Mouse (Mus musculus) pancreas, adult 10 weeks (tissue): ENCODE measurements around the gene Olfr905. TPM values are rescaled to one million over a fixed set of nuclear protein-coding genes. Genes with fewer than 3 reads are reported as not detected.

Experiments used
- polyA plus RNA-seq: library from polyadenylated mRNA; stranded (reverse); fragments of 350-450 nt; fragmentation: Illumina TruSeq; extraction: RNeasy Lipid Tissue Mini Kit (QIAGEN cat#74804); gene quantifications from one replicate; pipeline ENCODE4 v1.2.3, GENCODE M21; 2015; ENCODE audit warnings: low read depth, low replicate concordance; ENCODE audit not compliant: insufficient read depth

The Olfr905 gene
- polyA plus RNA-seq, result not detected

GRCm38 (mm10) chr9:38470807-38471206 lies at the start of gene Olfr905:
Gene Olfr905, plus strand, starts transcription at chr9:38471107.

DNA sequence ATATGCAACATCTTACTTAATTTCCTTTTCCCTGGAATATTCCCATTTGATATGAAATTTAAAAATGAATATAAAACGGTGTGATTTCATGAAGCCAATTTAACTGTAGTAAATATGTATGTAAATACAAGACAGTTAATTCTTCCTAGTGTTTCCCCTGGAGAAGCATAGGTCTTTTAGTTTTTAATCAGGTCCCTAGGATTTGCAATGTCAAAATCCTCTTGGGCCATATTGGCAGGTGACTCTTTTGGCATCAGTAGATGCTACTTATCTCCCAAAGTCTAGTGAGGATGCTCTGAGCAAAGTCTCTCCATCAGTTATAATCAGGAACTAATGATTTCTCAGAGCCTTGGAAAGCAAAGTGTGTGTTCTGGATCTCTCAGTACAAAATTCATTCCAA lies 41.8 kb upstream of the Olfr905 start, which contains the start of gene Olfr901:
Gene Olfr901 (plus strand): TSS at position 301 of the 400 bp plus-strand sequence.

GRCm38 (mm10) chr9:38447352-38447751 lies 23.6 kb upstream of the Olfr905 start, which contains the start of gene Olfr902:
Gene Olfr902, plus strand, starts transcription at chr9:38447652.

GRCm38 (mm10) chr9:38462844-38463243 lies 8.1 kb upstream of the Olfr905 start, which contains the start of gene Olfr904:
Gene Olfr904, plus strand, starts transcription at chr9:38463144.

DNA sequence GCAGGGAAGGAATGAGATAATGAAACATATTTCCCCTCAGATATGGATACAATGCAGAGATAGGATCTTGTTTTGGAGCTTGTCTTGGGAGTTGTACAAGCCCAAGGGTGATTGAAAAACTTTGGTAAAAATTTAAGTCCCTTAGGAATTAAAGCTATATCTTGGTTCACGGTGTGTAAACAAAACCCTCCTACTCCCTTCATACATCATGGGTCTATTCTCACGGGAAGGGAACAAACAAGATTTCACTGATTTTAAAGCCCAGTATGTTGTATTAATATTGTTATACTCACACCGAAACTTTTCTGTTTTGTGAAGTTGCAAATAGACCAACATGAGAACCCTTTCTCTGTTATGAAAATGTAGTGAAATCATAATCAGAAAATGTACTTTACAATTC lies 15.9 kb downstream of the Olfr905 start, which contains the start of gene Olfr906:
Gene Olfr906 (plus strand): TSS at position 301 of the 400 bp plus-strand sequence.

GRCm38 (mm10) chr9:38495501-38495900 lies 24.6 kb downstream of the Olfr905 start, which contains the start of gene Olfr907:
Gene Olfr907, plus strand, starts transcription at chr9:38495801.

DNA sequence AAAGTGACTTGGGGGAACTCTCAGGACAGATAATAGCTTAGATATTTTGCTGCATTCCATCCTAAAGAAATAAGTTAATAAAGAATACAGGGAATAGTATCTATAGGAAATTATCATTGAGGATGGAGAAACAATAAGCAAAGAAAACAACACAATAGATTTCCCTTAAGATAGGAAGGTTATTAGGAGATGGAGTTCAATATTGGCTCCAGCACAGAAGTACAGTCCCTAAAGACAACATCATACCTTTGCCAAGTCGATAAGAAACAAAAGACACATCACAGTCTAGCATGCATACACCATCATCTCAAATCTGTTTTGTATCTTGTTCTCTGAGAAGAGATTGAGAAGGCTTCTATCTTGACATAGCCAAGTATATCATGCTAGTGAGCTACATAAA lies 50.4 kb downstream of the Olfr905 start, which contains the start of gene Olfr911-ps1:
Gene Olfr911-ps1 (plus strand): TSS at position 301 of the 400 bp plus-strand sequence.

Other genes starting within 250 kb of the Olfr905 start
- not detected for gene Olfr143, start 218.3 kb upstream of the Olfr905 start, polyA plus RNA-seq
- gene Olfr895, start 203.3 kb upstream of the Olfr905 start, polyA plus RNA-seq, result not detected
- not detected for gene Olfr896-ps1, start 180.0 kb upstream of the Olfr905 start, polyA plus RNA-seq
- gene Olfr25, start 142.0 kb upstream of the Olfr905 start, polyA plus RNA-seq, result not detected
- gene Olfr898, start 122.7 kb upstream of the Olfr905 start, polyA plus RNA-seq, result not detected
- not detected for gene Olfr250, start 104.2 kb upstream of the Olfr905 start, polyA plus RNA-seq
- gene Olfr251, start 94.0 kb upstream of the Olfr905 start, polyA plus RNA-seq, result not detected
- gene Olfr147, start 69.4 kb upstream of the Olfr905 start, polyA plus RNA-seq, result not detected
- gene Olfr901, start 41.7 kb upstream of the Olfr905 start, polyA plus RNA-seq, result not detected
- not detected for gene Olfr902, start 23.5 kb upstream of the Olfr905 start, polyA plus RNA-seq
- gene Olfr904, start 8.0 kb upstream of the Olfr905 start, polyA plus RNA-seq, result not detected
- gene Olfr906, start 16.0 kb downstream of the Olfr905 start, polyA plus RNA-seq, result not detected
- not detected for gene Olfr907, start 24.7 kb downstream of the Olfr905 start, polyA plus RNA-seq
- gene Olfr911-ps1, start 50.5 kb downstream of the Olfr905 start, polyA plus RNA-seq, result not detected
- gene Olfr910, start 66.7 kb downstream of the Olfr905 start, polyA plus RNA-seq, result not detected
- gene Olfr912, start 109.1 kb downstream of the Olfr905 start, polyA plus RNA-seq, result not detected
- gene Olfr913, start 121.7 kb downstream of the Olfr905 start, polyA plus RNA-seq, result not detected
- gene Olfr914, start 134.0 kb downstream of the Olfr905 start, polyA plus RNA-seq, result not detected
- not detected for gene Olfr916, start 188.8 kb downstream of the Olfr905 start, polyA plus RNA-seq
- not detected for gene Olfr917, start 194.7 kb downstream of the Olfr905 start, polyA plus RNA-seq
- gene Olfr918, start 203.5 kb downstream of the Olfr905 start, polyA plus RNA-seq, result not detected
- gene Olfr919, start 232.6 kb downstream of the Olfr905 start, polyA plus RNA-seq, result not detected
- 11.3 TPM for gene Vwa5a, start 247.2 kb downstream of the Olfr905 start, polyA plus RNA-seq